Mouse (Mus musculus) MEL (cell line): ENCODE measurements at regions not wholly inside any gene's neighbourhood (a gene's known extent, or its start where the extent isn't known, plus 50 kb on each side); places are given as distances from the start of the nearest gene placed in this dataset.

Experiments used
- BHLHE40 ChIP-seq: IDR thresholded peaks from 2 replicates; pipeline ENCODE4 v1.6.1; 2012; ENCODE audit warnings: low read depth, mild to moderate bottlenecking, inconsistent platforms, low read length, improper control_type of control experiment, borderline replicate concordance
- CHD1 ChIP-seq: IDR thresholded peaks from 2 replicates; pipeline ENCODE4 v1.6.1; 2012; ENCODE audit warnings: low read depth, mild to moderate bottlenecking, inconsistent platforms, low read length, improper control_type of control experiment
- CTCF ChIP-seq, 3 experiments: IDR thresholded peaks in 2 of 3; conservative IDR thresholded peaks in 1 of 3; 2 replicates each; pipeline ENCODE4 v1.5.1; 2011 to 2012; ENCODE audit warnings: low read length in 3 of 3, low read depth in 2 of 3, mild to moderate bottlenecking in 2 of 3, improper control_type of control experiment in 1 of 3, inconsistent platforms in 1 of 3, mixed read lengths in 1 of 3, moderate library complexity in 1 of 3; ENCODE audit not compliant: control insufficient read depth in 1 of 3, insufficient read depth in 1 of 3, poor library complexity in 1 of 3, severe bottlenecking in 1 of 3
- ELF1 ChIP-seq: IDR thresholded peaks from 2 replicates; pipeline ENCODE4 v1.6.1; 2014; ENCODE audit warnings: low read depth, mild to moderate bottlenecking, inconsistent platforms, low read length, improper control_type of control experiment, moderate library complexity
- MEF2A ChIP-seq: IDR thresholded peaks from 2 replicates; pipeline ENCODE4 v1.6.1; 2014; ENCODE audit warnings: low read depth, mild to moderate bottlenecking, inconsistent platforms, low read length, improper control_type of control experiment; ENCODE audit not compliant: poor library complexity, insufficient replicate concordance, severe bottlenecking; ENCODE audit errors: extremely low read depth
- POLR2A ChIP-seq, 2 experiments: IDR thresholded peaks; 2 replicates each; pipeline ENCODE4 v1.6.1; 2011 to 2012; ENCODE audit warnings: low read length in 2 of 2, mild to moderate bottlenecking in 2 of 2, control low read depth in 1 of 2, improper control_type of control experiment in 1 of 2, low read depth in 1 of 2, moderate library complexity in 1 of 2; ENCODE audit not compliant: control insufficient read depth in 1 of 2, insufficient read depth in 1 of 2, poor library complexity in 1 of 2
- POLR2AphosphoS2 ChIP-seq: IDR thresholded peaks from 2 replicates; pipeline ENCODE4 v1.6.1; 2011; ENCODE audit warnings: low read length, improper control_type of control experiment
- POLR2AphosphoS5 ChIP-seq: IDR thresholded peaks from 2 replicates; pipeline ENCODE4 v1.6.1; 2012; ENCODE audit warnings: low read depth, borderline replicate concordance, mild to moderate bottlenecking, inconsistent platforms, low read length, moderate library complexity, mixed read lengths
- RCOR1 ChIP-seq: IDR thresholded peaks from 2 replicates; pipeline ENCODE4 v1.6.1; 2012; ENCODE audit warnings: low read depth, mild to moderate bottlenecking, inconsistent platforms, low read length, improper control_type of control experiment
- SIN3A ChIP-seq: IDR thresholded peaks from 2 replicates; pipeline ENCODE4 v1.6.1; 2012; ENCODE audit warnings: low read length, improper control_type of control experiment, inconsistent platforms
- SMC3 ChIP-seq: IDR thresholded peaks from 2 replicates; pipeline ENCODE4 v1.6.1; 2011; ENCODE audit warnings: low read depth, low read length, improper control_type of control experiment
- TBP ChIP-seq: IDR thresholded peaks from 2 replicates; pipeline ENCODE4 v1.8.0; 2011; ENCODE audit warnings: low read depth, low read length, improper control_type of control experiment
- ZC3H11A ChIP-seq: IDR thresholded peaks from 2 replicates; pipeline ENCODE4 v1.6.1; 2012; ENCODE audit warnings: low read depth, mild to moderate bottlenecking, inconsistent platforms, low read length, improper control_type of control experiment
- ZMIZ1 ChIP-seq: IDR thresholded peaks from 2 replicates; pipeline ENCODE4 v1.6.1; 2012; ENCODE audit warnings: low read depth, mild to moderate bottlenecking, inconsistent platforms, low read length, improper control_type of control experiment, moderate library complexity

DNA sequence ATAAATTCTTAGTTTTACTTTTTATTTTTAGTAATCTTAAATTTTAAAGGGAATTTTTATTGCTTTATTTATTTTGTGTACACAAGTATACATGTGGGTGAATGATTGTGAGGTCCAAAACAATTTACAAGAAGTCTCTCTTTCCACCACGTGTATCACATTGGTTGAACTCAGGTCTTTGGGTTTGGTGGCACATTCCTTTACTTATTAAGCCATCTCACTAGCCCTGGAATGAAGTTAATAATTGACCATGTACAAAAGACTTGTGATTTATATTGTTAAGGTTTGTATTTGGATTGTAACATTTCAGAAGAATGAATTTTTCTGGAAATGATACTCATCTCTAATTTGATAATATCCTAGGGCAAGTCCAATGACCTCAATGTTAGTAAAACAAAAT lies 56.2 kb downstream of the Gm10358 start:
- no peak for TF ChIP-seq TBP
- no peak for TF ChIP-seq POLR2AphosphoS5
- TF ChIP-seq BHLHE40: no peak
- TF ChIP-seq CTCF (IDR thresholded peaks at IDR 0.05 in 2 of 3, conservative IDR thresholded peaks at IDR 0.05 in 1 of 3; ENCODE audit: control insufficient read depth in 1 of 3, insufficient read depth in 1 of 3, low read depth in 2 of 3, low read length in 3 of 3, poor library complexity in 1 of 3, severe bottlenecking in 1 of 3): no peak
- no peak for TF ChIP-seq ZC3H11A
- TF ChIP-seq POLR2A (IDR thresholded peaks at IDR 0.05; ENCODE audit: control insufficient read depth in 1 of 2, insufficient read depth in 1 of 2, low read depth in 1 of 2, low read length in 2 of 2, poor library complexity in 1 of 2): no peak
- TF ChIP-seq ZMIZ1: no peak
- TF ChIP-seq SIN3A: no peak
- TF ChIP-seq CHD1: no peak
- TF ChIP-seq RCOR1: no peak
- no peak for TF ChIP-seq POLR2AphosphoS2
- no peak for TF ChIP-seq MEF2A
- no peak for TF ChIP-seq ELF1
- TF ChIP-seq SMC3: no peak
